ENCODE assay signal across 27 mouse cellular contexts in genomic region chr2:158746164-158746563, GRCm38 (mm10). TPM values are rescaled to one million over a fixed set of nuclear protein-coding genes. Genes with fewer than 3 reads are reported as not detected.
A peak's percentile ranks its signal among the peaks of the same experiment; 100 is the strongest.
DNase-seq lines count a peak whose midpoint lies in the region; ATAC-seq and TF ChIP-seq lines count a peak whose summit lies in the region.
"Had no signal": no experiment of that assay in that cellular context is flagged by ENCODE, and none has a peak within 500 bp of the region (broad histone marks: within the 10 kb centered on the region; RNA-seq: fewer than 3 reads in every experiment).

No protein-coding gene starts in this region.

- peaks cover 3% of the 10 kb centered on the region; the same call in 1 of the 2 replicates for H3K9me3 ChIP-seq in heart, embryonic 16.5 days (replicated peaks; ENCODE audit: control insufficient read depth, low read length)
- no peaks in the 10 kb centered on the region for H3K9me3 ChIP-seq in hindbrain, embryonic 14.5 days (ENCODE audit: control insufficient read depth, low read length)
- H3K9me3 ChIP-seq: kidney, embryonic 15.5 days; neural tube, embryonic 13.5 days had no signal

- H3K27me3 ChIP-seq in heart, embryonic 16.5 days (ENCODE audit: control insufficient read depth, insufficient read depth, low read length) = no peaks in the 10 kb centered on the region
- H3K27me3 ChIP-seq in hindbrain, embryonic 14.5 days (ENCODE audit: control insufficient read depth, insufficient read depth, low read length) = no peaks in the 10 kb centered on the region
- H3K27me3 ChIP-seq: kidney, embryonic 15.5 days; midbrain, embryonic 13.5 days; neural tube, embryonic 13.5 days had no signal

- H3K27ac ChIP-seq in heart, embryonic 16.5 days (ENCODE audit: low read length) = no peak overlapping the region
- H3K27ac ChIP-seq in bone marrow macrophage, adult 2 months (ENCODE audit: insufficient read depth, low read depth, low read length) = no peak overlapping the region
- no peak overlapping the region for H3K27ac ChIP-seq in hindbrain, embryonic 14.5 days
- H3K27ac ChIP-seq: hindbrain, postnatal 0 days; kidney, embryonic 15.5 days; macrophage; midbrain, embryonic 13.5 days; neural tube, embryonic 13.5 days had no signal

- WGBS in heart, embryonic 16.5 days = 47% methylated on average over 11 of the region's 11 CpGs
- 81% methylated on average over 11 of the region's 11 CpGs for WGBS in hindbrain, embryonic 14.5 days

- no peak for TF ChIP-seq CTCF in bone marrow macrophage, adult 2 months (IDR thresholded peaks at IDR 0.05; ENCODE audit: low read depth, low read length)

- ATAC-seq in heart, embryonic 16.5 days (replicated peaks; ENCODE audit: extremely low read depth, insufficient read depth, low FRiP score) = no peak
- peak; percentile 53 for ATAC-seq in megakaryocyte, adult 5-6 weeks (ENCODE audit: poor library complexity, severe bottlenecking)
- no peak for ATAC-seq in hindbrain, embryonic 14.5 days (ENCODE audit: low FRiP score)
- ATAC-seq: activated CD4-positive, CD25-positive, alpha-beta regulatory T cell, adult 4 months; forebrain, embryonic 14.5 days; hindbrain, postnatal 0 days; intestine, embryonic 16.5 days; liver, postnatal 0 days; lung, postnatal 0 days; midbrain, embryonic 13.5 days had no signal

- H3K9ac ChIP-seq in heart, embryonic 16.5 days (ENCODE audit: low read length) = no peak overlapping the region
- H3K9ac ChIP-seq in hindbrain, embryonic 14.5 days = no peak overlapping the region
- H3K9ac ChIP-seq: kidney, embryonic 15.5 days; liver, postnatal 0 days; midbrain, embryonic 13.5 days; neural tube, embryonic 13.5 days had no signal

- TF ChIP-seq POLR2A in bone marrow macrophage, adult 2 months (IDR thresholded peaks at IDR 0.05; ENCODE audit: borderline replicate concordance, low read depth, low read length) = no peak

- H3K4me2 ChIP-seq in heart, embryonic 16.5 days (ENCODE audit: low read depth, low read length) = peak overlapping the region; percentile 52
- H3K4me2 ChIP-seq in hindbrain, embryonic 14.5 days (replicated peaks) = no peak overlapping the region
- H3K4me2 ChIP-seq: kidney, embryonic 15.5 days; liver, embryonic 11.5 days; midbrain, embryonic 13.5 days; neural tube, embryonic 13.5 days had no signal

- H3K4me3 ChIP-seq in heart, embryonic 16.5 days (ENCODE audit: low read length) = peak overlapping the region; percentile 5; the same call in 1 of the 2 replicates
- H3K4me3 ChIP-seq in bone marrow macrophage, adult 2 months (ENCODE audit: insufficient read depth, low read length) = peak overlapping the region; percentile 19
- H3K4me3 ChIP-seq in hindbrain, embryonic 14.5 days (replicated peaks; ENCODE audit: low read length) = no peak overlapping the region
- H3K4me3 ChIP-seq: kidney, embryonic 15.5 days; midbrain, embryonic 13.5 days; neural tube, embryonic 13.5 days had no signal

- peaks cover 4% of the 10 kb centered on the region for H3K36me3 ChIP-seq in heart, embryonic 16.5 days (ENCODE audit: control insufficient read depth, insufficient read depth)
- H3K36me3 ChIP-seq in hindbrain, embryonic 14.5 days (replicated peaks; ENCODE audit: control insufficient read depth, insufficient read depth) = no peaks in the 10 kb centered on the region
- H3K36me3 ChIP-seq: midbrain, embryonic 13.5 days; neural tube, embryonic 13.5 days had no signal

- peaks cover 6% of the 10 kb centered on the region for H3K4me1 ChIP-seq in heart, embryonic 16.5 days (ENCODE audit: control insufficient read depth, insufficient read depth, low read length)
- peaks cover 10% of the 10 kb centered on the region for H3K4me1 ChIP-seq in bone marrow macrophage, adult 2 months (ENCODE audit: control insufficient read depth, insufficient read depth, low read length)
- H3K4me1 ChIP-seq in hindbrain, embryonic 14.5 days (replicated peaks; ENCODE audit: control insufficient read depth, insufficient read depth, low read length) = no peaks in the 10 kb centered on the region
- H3K4me1 ChIP-seq: kidney, embryonic 15.5 days had no signal

- intact Hi-C loops in heart, postnatal 10 days (cut with DNase I) = loop anchor here (5.0 kb wide), 1 partner anchor 194 kb away; no protein-coding TSS in a partner anchor

- no peak for DNase-seq in heart, postnatal 10 days
- peak; percentile 65 for DNase-seq in A20 (ENCODE audit: low read depth, low spot score)
- no peak for DNase-seq in kidney, adult 8-10 months
- DNase-seq in hindbrain, embryonic 14.5 days (ENCODE audit: low spot score) = no peak
- DNase-seq: adrenal gland, postnatal 10 days; cerebellum, adult 8-10 months; cerebellum, postnatal 36 days; gastrocnemius, postnatal 10 days; heart, adult 11 months; kidney, postnatal 36 days; liver, postnatal 0 days; right cerebral cortex, adult 18-20 months; right cerebral cortex, postnatal 4 days; thymus, adult 2 months had no signal

RNA-seq across cellular contexts. Expression of gene Fam83d, which starts 21.7 kb away (rescaled TPM):
- polyA plus RNA-seq in heart, embryonic 16.5 days (2015; fragmentation: Nextera tagmentation; extraction: Ambion mirVana) = 58.2 and 61.4 TPM in 2 replicates
- 1 to 10 TPM; 8.7 to 9.6 TPM for total RNA-seq in heart, postnatal 10 days (2021)
- polyA plus RNA-seq in bone marrow macrophage, adult 2 months (2012; ENCODE audit: insufficient read depth, insufficient read length, missing spikeins) = 5.2 and 5.6 TPM in 2 replicates
- total RNA-seq in megakaryocyte, adult 5-6 weeks (2015) = 9.5 and 10.3 TPM in 2 replicates
- 8.1 and 10.6 TPM in 2 replicates for total RNA-seq in megakaryocyte, adult 5-6 weeks (2017)
- 7.5 and 7.6 TPM in 2 replicates for polyA plus RNA-seq in hindbrain, embryonic 14.5 days (2014; fragmentation: Nextera tagmentation; extraction: Ambion mirVana)

RNA-seq across cellular contexts. Expression of gene Dhx35, which starts 48.4 kb away (rescaled TPM):
- polyA plus RNA-seq in heart, embryonic 16.5 days (2015; fragmentation: Nextera tagmentation; extraction: Ambion mirVana) = 14.4 and 15.5 TPM in 2 replicates
- 10 to 100 TPM; 24.9 to 30.2 TPM for total RNA-seq in heart, postnatal 10 days (2021)
- 10.4 and 15.6 TPM in 2 replicates for polyA plus RNA-seq in bone marrow macrophage, adult 2 months (2012; ENCODE audit: insufficient read depth, insufficient read length, missing spikeins)
- 8.4 and 12.4 TPM in 2 replicates for total RNA-seq in megakaryocyte, adult 5-6 weeks (2015)
- total RNA-seq in megakaryocyte, adult 5-6 weeks (2017) = 10.2 and 10.4 TPM in 2 replicates
- polyA plus RNA-seq in hindbrain, embryonic 14.5 days (2014; fragmentation: Nextera tagmentation; extraction: Ambion mirVana) = 13.2 and 13.5 TPM in 2 replicates
